In genomic region chr10:76891456-76891855, GRCm38 (mm10) we compare ENCODE assay signal across 23 mouse cellular contexts.
"Had no signal": no experiment of that assay in that cellular context is flagged by ENCODE, and none has a peak within 500 bp of the region (broad histone marks: within the 10 kb centered on the region; RNA-seq: fewer than 3 reads in every experiment).

No protein-coding gene starts in this region.

- H3K9me3 ChIP-seq: heart, embryonic 10.5 days; hindbrain, embryonic 12.5 days; intestine, embryonic 15.5 days; limb, embryonic 10.5 days; liver, embryonic 13.5 days; liver, embryonic 15.5 days had no signal

- H3K27ac ChIP-seq: gastrocnemius, adult 2 months; heart, embryonic 10.5 days; hindbrain, embryonic 10.5 days; hindbrain, embryonic 12.5 days; hindbrain, embryonic 14.5 days; intestine, embryonic 15.5 days; layer of hippocampus, adult 2 months; left cerebral cortex, adult 2 months; limb, embryonic 10.5 days; limb, embryonic 12.5 days; liver, embryonic 13.5 days; liver, embryonic 15.5 days had no signal

- DNase-seq: gastrocnemius, adult 2 months; gastrocnemius, postnatal 10 days; gastrocnemius, postnatal 25 days; heart, adult 18-20 months; heart, postnatal 10 days; heart, postnatal 4 days; liver, embryonic 13.5 days; liver, postnatal 0 days had no signal

- H3K27me3 ChIP-seq: heart, embryonic 12.5 days; hindbrain, embryonic 12.5 days; intestine, embryonic 15.5 days; limb, embryonic 12.5 days; liver, embryonic 13.5 days; liver, embryonic 15.5 days had no signal

- H3K4me1 ChIP-seq: heart, embryonic 10.5 days; heart, embryonic 12.5 days; hindbrain, embryonic 10.5 days; hindbrain, embryonic 12.5 days; intestine, embryonic 15.5 days; limb, embryonic 12.5 days; liver, embryonic 13.5 days; liver, embryonic 15.5 days had no signal

- H3K4me2 ChIP-seq: heart, embryonic 12.5 days; hindbrain, embryonic 12.5 days; hindbrain, embryonic 14.5 days; intestine, embryonic 15.5 days; limb, embryonic 12.5 days; liver, embryonic 11.5 days; liver, embryonic 13.5 days; liver, embryonic 15.5 days had no signal

- H3K4me3 ChIP-seq: gastrocnemius, adult 2 months; heart, embryonic 10.5 days; heart, embryonic 12.5 days; hindbrain, embryonic 10.5 days; hindbrain, embryonic 12.5 days; intestine, embryonic 15.5 days; layer of hippocampus, adult 2 months; left cerebral cortex, adult 2 months; limb, embryonic 10.5 days; limb, embryonic 12.5 days; liver, embryonic 13.5 days; liver, embryonic 15.5 days had no signal

- H3K36me3 ChIP-seq: heart, embryonic 12.5 days; hindbrain, embryonic 12.5 days; intestine, embryonic 15.5 days; limb, embryonic 10.5 days; liver, embryonic 13.5 days; liver, embryonic 15.5 days had no signal

- H3K9ac ChIP-seq: heart, embryonic 12.5 days; hindbrain, embryonic 12.5 days; hindbrain, embryonic 14.5 days; intestine, embryonic 15.5 days; limb, embryonic 12.5 days; liver, embryonic 13.5 days; liver, embryonic 15.5 days; liver, postnatal 0 days had no signal

- ATAC-seq: hindbrain, embryonic 16.5 days; inflammation-experienced regulatory T-cells, adult 6 months; intestine, embryonic 15.5 days; intestine, postnatal 0 days; liver, postnatal 0 days had no signal
